Mouse (Mus musculus) liver, embryonic 14.5 days (tissue): ENCODE results near the gene Slc2a9.

Source experiments
- CTCF ChIP-seq: IDR thresholded peaks from 2 replicates; pipeline ENCODE4 v1.5.1; 2016; ENCODE audit warnings: antibody characterized with exemption, low read depth, control low read depth
- EP300 ChIP-seq: IDR thresholded peaks from 2 replicates; pipeline ENCODE4 v1.6.1; 2016; ENCODE audit warnings: antibody characterized with exemption, low read depth

DNA sequence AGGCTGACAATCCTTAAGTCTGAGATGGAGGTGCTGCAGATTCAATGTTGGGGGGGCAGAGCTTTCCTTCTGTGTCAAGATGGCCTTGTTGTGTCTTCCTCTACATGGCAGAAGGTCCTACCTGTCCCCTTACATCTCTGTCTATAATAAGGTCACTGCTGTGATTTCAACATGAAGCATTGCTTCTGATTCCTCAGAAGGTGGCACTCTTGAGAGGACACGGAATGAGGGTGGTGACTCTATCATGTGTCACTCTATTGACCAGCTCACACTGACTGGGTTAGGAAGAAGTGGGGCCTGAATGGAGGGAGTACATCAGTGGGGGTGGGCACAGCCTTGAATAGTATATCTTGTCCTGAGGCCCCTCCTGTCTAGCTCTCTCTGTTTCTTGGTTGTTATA, 168.4 kb downstream of the Slc2a9 start:
- no peak for TF ChIP-seq CTCF
- TF ChIP-seq EP300, result no peak
